Mouse (Mus musculus) limb, embryonic 13.5 days (tissue): ENCODE measurements around the gene Dyrk3. TPM values are rescaled to one million over a fixed set of nuclear protein-coding genes. Genes with fewer than 3 reads are reported as not detected.

ENCODE experiments used
- ATAC-seq: fragments of 200-750 bp; cut with Nextera tagmentation; 2 replicates; pipeline ENCODE4 v1.8.0; 2017; ENCODE audit warnings: low read depth, moderate number of reproducible peaks, moderate TSS enrichment; ENCODE audit not compliant: low FRiP score
- H3K27ac ChIP-seq: fragments of 300-500 bp; sonication (generic); 2 replicates; pipeline ENCODE4 v1.5.1; 2015; ENCODE audit warnings: inconsistent platforms, mild to moderate bottlenecking, moderate library complexity
- H3K27me3 ChIP-seq: fragments of 300-500 bp; sonication (generic); 2 replicates; pipeline ENCODE4 v1.6.1; 2015; ENCODE audit warnings: mild to moderate bottlenecking, inconsistent platforms
- H3K36me3 ChIP-seq: fragments of 300-500 bp; sonication (generic); 2 replicates; pipeline ENCODE4 v1.6.1; 2015; ENCODE audit warnings: inconsistent platforms, mild to moderate bottlenecking, moderate library complexity
- H3K4me1 ChIP-seq: fragments of 300-500 bp; sonication (generic); 2 replicates; pipeline ENCODE4 v1.6.1; 2015; ENCODE audit warnings: inconsistent platforms
- H3K4me2 ChIP-seq: fragments of 300-500 bp; sonication (generic); replicated peaks from 2 replicates; pipeline ENCODE4 v1.6.1; 2015; ENCODE audit warnings: inconsistent platforms, mild to moderate bottlenecking, moderate library complexity
- H3K4me3 ChIP-seq: fragments of 300-500 bp; sonication (generic); 2 replicates; pipeline ENCODE4 v1.5.1; 2015; ENCODE audit warnings: moderate library complexity, mild to moderate bottlenecking, inconsistent platforms
- H3K9ac ChIP-seq: fragments of 300-500 bp; sonication (generic); 2 replicates; pipeline ENCODE4 v1.6.1; 2015; ENCODE audit warnings: mild to moderate bottlenecking, inconsistent platforms
- H3K9me3 ChIP-seq: fragments of 300-500 bp; sonication (generic); 2 replicates; pipeline ENCODE4 v1.6.1; 2016; ENCODE audit warnings: inconsistent platforms
- WGBS: fragments of 180-500 bp; shearing (Covaris S2); methylation state at CpG from one replicate; pipeline ENCODE4 v1.1.7; 2015; 5-methylcytosine and 5-hydroxymethylcytosine counted together
- polyA plus RNA-seq: library from polyadenylated mRNA; unstranded; fragments of >200 nt; fragmentation: Nextera tagmentation; extraction: Ambion mirVana; gene quantifications from 2 replicates; pipeline ENCODE4 v1.2.1, GENCODE M21; 2015

The Dyrk3 gene
- polyA plus RNA-seq, 1 experiment from 2014 or later, result 3.0 TPM

DNA sequence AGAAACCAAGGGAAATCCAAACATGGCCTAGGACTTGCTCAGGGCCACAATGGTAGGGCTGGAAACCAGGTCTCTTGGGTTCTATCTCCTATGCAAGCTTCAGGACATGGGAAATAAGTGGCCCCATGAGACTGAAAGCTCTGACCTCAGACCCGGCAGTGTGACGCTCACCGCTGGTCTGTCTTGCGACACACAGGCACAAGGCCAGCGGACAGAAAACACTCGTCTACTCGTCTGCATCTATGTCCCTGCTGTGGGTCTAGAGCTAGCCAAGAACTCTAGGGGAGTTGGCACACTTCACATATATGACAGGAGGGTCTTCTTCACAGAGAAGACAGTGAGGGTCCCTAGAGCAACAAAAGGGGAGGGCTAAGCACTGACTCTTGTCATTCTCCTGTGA lies 51.2 kb downstream of the Dyrk3 start:
- Histone ChIP-seq H3K9me3 (no peaks in the 10 kb centered on the region), H3K4me2 (0 out of 2 replicates have a peak overlapping the region, but pooled peaks have one; percentile 12), H3K36me3 (no peaks in the 10 kb centered on the region), H3K27me3 (no peaks in the 10 kb centered on the region), H3K4me1 (peaks cover 79% of the 10 kb centered on the region), H3K9ac (peak overlapping the region; percentile 20; the same call in 1 of the 2 replicates), H3K4me3 (no peak overlapping the region), H3K27ac (no peak overlapping the region)
- no peak for ATAC-seq
- whole genome bisulfite sequencing, result 59% methylated on average over 7 of the region's 7 CpGs

DNA sequence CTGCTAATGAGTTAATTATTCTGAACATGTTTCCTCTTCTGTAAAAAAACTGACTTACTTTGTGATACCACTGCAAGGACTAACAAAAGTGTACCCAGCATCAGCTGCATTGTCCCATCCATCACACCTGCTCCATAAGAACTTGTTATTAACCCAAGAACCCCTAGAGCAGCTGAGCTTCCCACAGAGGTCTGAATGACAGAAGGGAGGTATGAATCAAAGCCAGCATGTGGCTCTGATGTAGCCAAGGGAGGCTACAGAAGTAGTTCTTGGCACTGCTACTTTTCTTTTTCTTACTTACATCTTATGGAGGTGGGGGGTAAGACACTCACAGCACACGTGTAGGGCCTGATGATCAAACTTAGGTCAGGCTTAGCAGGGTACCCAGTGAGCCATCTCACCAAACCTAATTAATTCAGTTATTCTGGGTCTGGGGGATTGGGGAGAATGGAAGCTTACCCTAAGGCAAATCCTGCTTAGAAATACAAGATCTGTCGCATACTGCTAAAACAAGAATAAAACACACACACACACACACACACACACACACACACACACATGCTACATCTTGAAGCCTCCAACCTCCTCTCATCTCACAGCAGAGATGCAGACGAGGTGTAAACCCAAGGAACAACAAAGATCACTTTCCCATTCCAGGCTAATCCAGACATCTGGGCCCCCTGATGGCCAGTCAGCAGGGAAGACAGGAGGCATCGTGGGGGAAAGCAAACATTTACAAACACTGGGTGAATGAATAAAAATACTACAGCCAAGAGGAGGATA lies 52.0 kb downstream of the Dyrk3 start:
- Histone ChIP-seq H3K9ac (0 out of 2 replicates have a peak overlapping the region, but pooled peaks have one; percentile 20), H3K27me3 (no peaks in the 10 kb centered on the region), H3K4me1 (peaks cover 81% of the 10 kb centered on the region), H3K4me3 (no peak overlapping the region), H3K9me3 (no peaks in the 10 kb centered on the region), H3K27ac (no peak overlapping the region), H3K36me3 (no peaks in the 10 kb centered on the region), H3K4me2 (0 out of 2 replicates have a peak overlapping the region, but pooled peaks have one; percentile 12)
- no peak for ATAC-seq
- WGBS, result 17% methylated on average over 4 of the region's 4 CpGs

DNA sequence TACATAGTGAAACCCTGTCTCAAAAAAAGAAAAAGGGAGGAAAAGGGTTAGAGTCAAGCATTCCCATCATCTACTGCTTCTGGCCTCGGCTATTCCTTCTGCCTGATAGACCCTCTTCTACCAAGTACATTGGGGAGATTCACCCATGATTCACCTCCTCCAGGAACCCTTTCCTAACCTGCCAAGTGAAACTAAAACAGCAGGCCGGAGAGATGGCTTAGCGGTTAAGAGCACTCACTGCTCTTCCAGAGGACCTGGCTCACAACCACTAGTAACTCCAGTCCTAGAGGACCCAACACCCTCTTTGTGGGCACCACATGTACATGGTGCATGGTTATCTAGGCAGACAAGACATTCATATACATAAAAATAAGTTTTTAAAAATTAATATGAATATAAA lies 52.9 kb downstream of the Dyrk3 start:
- no peak overlapping the region for H3K4me3 ChIP-seq
- no peaks in the 10 kb centered on the region for H3K27me3 ChIP-seq
- no peaks in the 10 kb centered on the region for H3K36me3 ChIP-seq
- no peaks in the 10 kb centered on the region for H3K9me3 ChIP-seq
- 79% methylated on average over 3 of the region's 3 CpGs for WGBS
- H3K4me2 ChIP-seq, result no peak overlapping the region
- peaks cover 81% of the 10 kb centered on the region for H3K4me1 ChIP-seq
- H3K27ac ChIP-seq, result no peak overlapping the region
- ATAC-seq, result no peak
- H3K9ac ChIP-seq, result no peak overlapping the region

DNA sequence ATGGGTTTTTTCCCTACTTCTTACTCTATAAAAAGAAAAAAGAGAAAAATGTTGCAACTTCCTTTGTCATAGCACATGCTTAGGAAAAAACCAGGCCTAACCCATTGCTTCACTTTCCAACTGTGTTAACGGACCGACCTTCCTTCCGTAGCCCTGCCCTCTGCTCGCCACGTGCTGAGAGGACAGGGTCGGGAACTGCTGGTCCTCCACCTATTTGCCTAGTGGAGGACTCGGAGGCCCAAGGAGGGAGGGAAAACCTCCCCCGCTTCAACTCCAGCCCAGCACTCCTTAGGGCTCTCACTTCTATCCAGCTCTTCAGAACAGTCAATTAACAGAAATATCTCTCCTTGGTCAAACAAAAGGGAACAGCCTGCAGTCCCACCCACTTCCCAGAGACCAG lies 53.9 kb downstream of the Dyrk3 start:
- Histone ChIP-seq H3K4me3 (no peak overlapping the region), H3K4me1 (peaks cover 81% of the 10 kb centered on the region), H3K9ac (no peak overlapping the region), H3K36me3 (no peaks in the 10 kb centered on the region), H3K27ac (no peak overlapping the region), H3K4me2 (no peak overlapping the region), H3K27me3 (no peaks in the 10 kb centered on the region), H3K9me3 (no peaks in the 10 kb centered on the region)
- ATAC-seq, result 0 out of 2 replicates have a peak, but pooled peaks have one; percentile 2
- WGBS, result 44% methylated on average over 8 of the region's 8 CpGs

DNA sequence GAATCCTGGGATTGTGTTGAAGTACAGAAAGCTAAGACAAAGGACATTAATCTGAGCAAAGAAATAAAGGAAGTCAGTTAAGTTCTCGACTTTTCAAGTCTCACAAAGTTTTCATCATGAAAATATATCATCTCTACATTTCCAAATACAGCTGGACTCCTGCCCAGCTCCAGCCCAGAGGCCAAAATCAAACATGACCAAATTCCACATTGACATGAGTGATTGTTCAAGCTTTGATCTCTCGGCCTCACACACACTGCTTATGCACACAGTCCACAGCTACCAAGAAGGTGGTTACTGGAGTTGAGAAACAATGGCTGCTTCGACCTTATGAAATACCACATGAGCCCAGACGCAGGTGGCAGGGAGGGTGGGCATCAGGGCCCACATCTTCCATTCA lies 54.5 kb downstream of the Dyrk3 start:
- ATAC-seq, result no peak
- peaks cover 81% of the 10 kb centered on the region for H3K4me1 ChIP-seq
- H3K9me3 ChIP-seq, result no peaks in the 10 kb centered on the region
- H3K27me3 ChIP-seq, result no peaks in the 10 kb centered on the region
- no peak overlapping the region for H3K27ac ChIP-seq
- 69% methylated on average over 4 of the region's 4 CpGs for WGBS
- no peak overlapping the region for H3K4me3 ChIP-seq
- no peak overlapping the region for H3K4me2 ChIP-seq
- H3K9ac ChIP-seq, result no peak overlapping the region
- H3K36me3 ChIP-seq, result no peaks in the 10 kb centered on the region

DNA sequence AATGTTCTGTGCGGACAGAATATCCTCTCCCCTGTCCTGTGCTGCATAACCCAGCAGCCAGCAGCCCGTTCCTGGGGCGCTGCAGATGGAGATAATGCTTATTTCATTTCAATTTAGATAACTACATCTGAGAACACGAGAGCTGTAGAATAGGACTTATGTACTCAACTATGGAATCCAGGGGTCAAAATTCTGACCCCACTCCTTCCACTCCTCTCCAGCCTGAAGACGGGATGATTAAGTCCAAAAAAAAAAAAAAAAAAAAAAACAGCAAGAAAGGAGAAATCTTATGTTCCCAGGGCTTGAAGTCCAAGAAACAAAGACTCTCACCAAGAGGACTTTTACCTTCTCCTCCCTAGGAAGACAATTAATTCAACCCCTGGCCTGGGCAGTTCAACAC lies 55.0 kb downstream of the Dyrk3 start:
- no peak for ATAC-seq
- WGBS, result 87% methylated on average over 5 of the region's 5 CpGs
- Histone ChIP-seq H3K36me3 (no peaks in the 10 kb centered on the region), H3K4me3 (no peak overlapping the region), H3K27ac (no peak overlapping the region), H3K4me2 (no peak overlapping the region), H3K4me1 (peaks cover 81% of the 10 kb centered on the region), H3K9ac (no peak overlapping the region), H3K27me3 (no peaks in the 10 kb centered on the region), H3K9me3 (no peaks in the 10 kb centered on the region)

GRCm38 (mm10) chr1:131080686-131081085 lies 57.5 kb downstream of the Dyrk3 start:
- ATAC-seq, result no peak
- Histone ChIP-seq H3K9ac (no peak overlapping the region), H3K36me3 (no peaks in the 10 kb centered on the region), H3K4me3 (no peak overlapping the region), H3K27me3 (no peaks in the 10 kb centered on the region), H3K27ac (no peak overlapping the region), H3K4me1 (peaks cover 65% of the 10 kb centered on the region), H3K9me3 (0 out of 2 replicates have a peak, but pooled peaks cover 3% of the 10 kb centered on the region), H3K4me2 (no peak overlapping the region)
- 70% methylated on average over 1 of the region's 1 CpGs for WGBS

GRCm38 (mm10) chr1:131079762-131080161 lies 58.4 kb downstream of the Dyrk3 start:
- no peak overlapping the region for H3K4me3 ChIP-seq
- H3K27ac ChIP-seq, result no peak overlapping the region
- no peak overlapping the region for H3K9ac ChIP-seq
- no peak for ATAC-seq
- 0 out of 2 replicates have a peak, but pooled peaks cover 3% of the 10 kb centered on the region for H3K9me3 ChIP-seq
- H3K4me1 ChIP-seq, result peaks cover 60% of the 10 kb centered on the region
- H3K36me3 ChIP-seq, result no peaks in the 10 kb centered on the region
- no peak overlapping the region for H3K4me2 ChIP-seq
- WGBS, result 70% methylated on average over 4 of the region's 4 CpGs
- no peaks in the 10 kb centered on the region for H3K27me3 ChIP-seq

DNA sequence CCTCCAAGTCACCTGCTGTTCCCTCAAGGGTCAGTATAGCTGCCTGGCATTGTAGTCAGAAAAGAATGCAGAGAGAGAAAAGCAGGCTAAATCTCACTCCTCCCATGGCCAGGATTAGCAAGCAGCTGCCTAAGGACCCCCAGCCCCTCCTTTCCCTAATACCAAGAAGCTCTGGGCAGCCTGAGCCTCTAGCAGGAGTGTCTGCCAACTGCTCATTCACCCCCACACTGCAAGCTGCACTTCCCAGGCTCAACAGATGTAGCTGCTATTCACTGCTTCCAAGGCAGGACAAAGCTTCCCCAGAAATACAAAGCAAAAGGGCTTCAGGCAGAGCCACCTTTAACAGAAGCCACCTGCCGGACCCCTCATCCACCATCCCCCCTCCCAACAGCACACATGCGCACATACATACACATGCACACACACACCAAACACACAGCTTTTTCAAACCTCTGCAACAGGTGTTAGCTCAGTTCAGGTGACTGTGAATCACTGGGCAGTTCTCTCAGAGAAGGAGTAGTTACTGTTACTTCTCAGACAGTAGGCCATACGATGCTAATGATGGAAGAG lies 59.3 kb downstream of the Dyrk3 start:
- Histone ChIP-seq H3K9me3 (0 out of 2 replicates have a peak, but pooled peaks cover 3% of the 10 kb centered on the region), H3K4me3 (no peak overlapping the region), H3K27me3 (no peaks in the 10 kb centered on the region), H3K4me1 (peaks cover 60% of the 10 kb centered on the region), H3K4me2 (no peak overlapping the region), H3K27ac (peak overlapping the region; percentile 23; the same call in 1 of the 2 replicates), H3K36me3 (no peaks in the 10 kb centered on the region), H3K9ac (peak overlapping the region; percentile 4; the same call in 1 of the 2 replicates)
- peak; percentile 82 for ATAC-seq
- 50% methylated on average over 3 of the region's 3 CpGs for WGBS

Other genes with a start within 250 kb of the Dyrk3 start
- gene Il20, start 226.9 kb downstream of the Dyrk3 start, polyA plus RNA-seq, result not detected in 2 replicates
- gene Il19, start 198.2 kb downstream of the Dyrk3 start, polyA plus RNA-seq, result not detected in 2 replicates
- gene Il10, start 118.5 kb downstream of the Dyrk3 start, polyA plus RNA-seq, result 0.10 TPM in 1 of 2 replicates, not detected in the other
- 42.7 and 43.3 TPM in 2 replicates for gene Mapkapk2, start 40.5 kb downstream of the Dyrk3 start, polyA plus RNA-seq
- 63.1 and 65.4 TPM in 2 replicates for gene Eif2d, start 14.8 kb upstream of the Dyrk3 start, polyA plus RNA-seq
- 1.9 and 2.1 TPM in 2 replicates for gene Rassf5, start 106.9 kb upstream of the Dyrk3 start, polyA plus RNA-seq
- 3.5 and 3.7 TPM in 2 replicates for gene Ikbke, start 141.3 kb upstream of the Dyrk3 start, polyA plus RNA-seq